ENCODE assay signal across 10 mouse cellular contexts in the genomic region with DNA sequence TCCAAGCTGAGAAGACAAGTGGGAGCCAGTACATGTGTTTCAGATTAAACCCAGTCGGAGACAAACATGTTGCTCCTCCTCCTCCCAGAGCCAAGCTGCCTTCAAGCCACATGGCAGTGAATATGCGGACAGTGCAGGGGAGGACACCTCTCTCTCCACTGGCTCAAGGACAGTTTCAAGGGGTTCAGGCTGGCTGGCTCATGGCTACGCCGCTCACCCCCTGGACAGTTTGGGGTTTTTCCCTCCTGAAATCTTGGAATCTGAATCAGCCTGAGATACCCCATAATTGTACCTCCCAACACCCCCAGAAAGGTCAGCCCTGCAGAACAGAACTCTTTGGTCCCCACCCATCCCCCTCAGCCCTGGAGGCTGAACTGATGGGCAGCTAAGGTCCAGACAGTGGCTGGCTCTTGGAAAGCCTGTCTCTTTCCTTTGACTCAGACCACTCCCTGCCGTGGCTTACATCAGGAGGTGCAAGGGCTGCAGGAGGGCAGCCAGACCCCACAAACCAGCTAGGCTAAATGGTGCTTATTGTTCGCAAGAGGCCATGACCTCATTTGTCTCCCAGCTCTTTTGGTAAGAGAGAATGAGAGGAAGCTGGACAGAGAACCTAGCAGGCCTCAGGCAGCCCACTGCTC. TPM values are rescaled to one million over a fixed set of nuclear protein-coding genes. Genes with fewer than 3 reads are reported as not detected.
A peak's percentile ranks its signal among the peaks of the same experiment; 100 is the strongest.
DNase-seq lines count a peak whose midpoint lies in the region; ATAC-seq and TF ChIP-seq lines count a peak whose summit lies in the region.
"Had no signal": no experiment of that assay in that cellular context is flagged by ENCODE, and none has a peak within 500 bp of the region (broad histone marks: within the 10 kb centered on the region; RNA-seq: fewer than 3 reads in every experiment).

No protein-coding gene starts in this region.

- H3K27ac ChIP-seq in limb, embryonic 13.5 days = peak overlapping the region; percentile 73
- H3K27ac ChIP-seq in stomach, postnatal 0 days (replicated peaks) = no peak overlapping the region

- peak; percentile 48 for DNase-seq in adrenal gland, adult 2 months
- no peak for DNase-seq in adrenal gland, postnatal 4 days (ENCODE audit: low spot score in 2 of 2)
- DNase-seq in ovary, postnatal 10 days (ENCODE audit: low spot score) = peak; percentile 31
- no peak for DNase-seq in ovary, adult 18-20 months (ENCODE audit: low spot score)
- DNase-seq in stomach, postnatal 0 days (ENCODE audit: low spot score) = no peak
- DNase-seq in adrenal gland, postnatal 25 days = no peak

- H3K36me3 ChIP-seq in limb, embryonic 13.5 days = peaks cover 12% of the 10 kb centered on the region
- no peaks in the 10 kb centered on the region for H3K36me3 ChIP-seq in stomach, postnatal 0 days (ENCODE audit: control insufficient read depth, insufficient read depth, low read length)

- TF ChIP-seq CTCF in stomach, postnatal 0 days (IDR thresholded peaks at IDR 0.05; ENCODE audit: low read depth) = no peak

- peak overlapping the region; percentile 65 for H3K9ac ChIP-seq in limb, embryonic 13.5 days
- no peak overlapping the region for H3K9ac ChIP-seq in stomach, postnatal 0 days (ENCODE audit: low read length)

- H3K4me2 ChIP-seq in limb, embryonic 13.5 days (replicated peaks) = peak overlapping the region; percentile 80
- peak overlapping the region; percentile 44; the same call in 1 of the 2 replicates for H3K4me2 ChIP-seq in stomach, postnatal 0 days (replicated peaks; ENCODE audit: low read depth)

- no peaks in the 10 kb centered on the region for H3K27me3 ChIP-seq in limb, embryonic 13.5 days
- no peaks in the 10 kb centered on the region for H3K27me3 ChIP-seq in stomach, postnatal 0 days (ENCODE audit: control insufficient read depth, insufficient read depth, low read length)

- H3K4me1 ChIP-seq in limb, embryonic 13.5 days = peaks cover 29% of the 10 kb centered on the region
- H3K4me1 ChIP-seq in stomach, postnatal 0 days (replicated peaks; ENCODE audit: control insufficient read depth, insufficient read depth) = no peaks in the 10 kb centered on the region

- peak; percentile 68; the same call in 1 of the 2 replicates for ATAC-seq in limb, embryonic 13.5 days (ENCODE audit: low FRiP score, low read depth)
- ATAC-seq in stomach, postnatal 0 days (ENCODE audit: low FRiP score, low TSS enrichment) = peak; percentile 44; the same call in 1 of the 2 replicates
- ATAC-seq in megakaryocyte-erythroid progenitor cell, adult 5-6 weeks (replicated peaks; ENCODE audit: low FRiP score, low TSS enrichment, poor library complexity, severe bottlenecking) = no peak

- no peaks in the 10 kb centered on the region for H3K9me3 ChIP-seq in limb, embryonic 13.5 days
- no peaks in the 10 kb centered on the region for H3K9me3 ChIP-seq in stomach, postnatal 0 days (ENCODE audit: control insufficient read depth, low read length)

- 18% methylated on average over 6 of the region's 6 CpGs for WGBS in limb, embryonic 13.5 days
- 51% methylated on average over 6 of the region's 6 CpGs for WGBS in stomach, postnatal 0 days

- peak overlapping the region; percentile 52 for H3K4me3 ChIP-seq in limb, embryonic 13.5 days
- H3K4me3 ChIP-seq in stomach, postnatal 0 days (ENCODE audit: low read depth, low read length) = peak overlapping the region; percentile 27

- no peak for TF ChIP-seq EP300 in stomach, postnatal 0 days (optimal IDR thresholded peaks at IDR 0.05)

RNA-seq across cellular contexts. Expression of a gene that starts 1.0 kb away (rescaled TPM):
- 10 to 100 TPM; 21.4 to 31.3 TPM for total RNA-seq in adrenal gland, adult 2 months (2021)
- polyA plus RNA-seq in adrenal gland, adult 2 months (2012; rRNA removed) = 43.7 and 74.1 TPM in 2 replicates
- 100 to 1,000 TPM in 1 of 2 experiments, 10 to 100 TPM in 1; 45.8 to 111 TPM for total RNA-seq in adrenal gland, postnatal 4 days (2021)
- 227 and 235 TPM in 2 replicates for polyA plus RNA-seq in limb, embryonic 13.5 days (2015; fragmentation: Nextera tagmentation; extraction: Ambion mirVana)
- 53.7 and 69.1 TPM in 2 replicates for polyA plus RNA-seq in stomach, postnatal 0 days (2015; fragmentation: Nextera tagmentation; extraction: Ambion mirVana)
- 0.59 TPM in 1 of 2 replicates, not detected in the other for total RNA-seq in megakaryocyte-erythroid progenitor cell, adult 5-6 weeks (2014; fragmentation: Nextera tagmentation)
- total RNA-seq in megakaryocyte-erythroid progenitor cell, adult 5-6 weeks (2017) = 0.47 and 6.4 TPM in 2 replicates
- 12.4 and 23.9 TPM in 2 replicates for total RNA-seq in adrenal gland, postnatal 25 days (2021)
- total RNA-seq: monocyte, adult 5-6 weeks had no signal

RNA-seq across cellular contexts. Expression of a gene that starts 17.9 kb away (rescaled TPM):
- total RNA-seq in adrenal gland, adult 2 months (2021) = 1 to 10 TPM in 1 of 2 experiments, not detected in 1; 2.6 TPM
- 0.09 and 1.2 TPM in 2 replicates for polyA plus RNA-seq in adrenal gland, adult 2 months (2012; rRNA removed)
- total RNA-seq in adrenal gland, postnatal 4 days (2021) = 100 to 1,000 TPM in 1 of 2 experiments, 10 to 100 TPM in 1; 12.4 to 127 TPM
- 0.14 and 1.3 TPM in 2 replicates for polyA plus RNA-seq in limb, embryonic 13.5 days (2015; fragmentation: Nextera tagmentation; extraction: Ambion mirVana)
- polyA plus RNA-seq in stomach, postnatal 0 days (2015; fragmentation: Nextera tagmentation; extraction: Ambion mirVana) = 17.8 and 19.7 TPM in 2 replicates
- 1.3 TPM in 1 of 2 replicates, not detected in the other for total RNA-seq in megakaryocyte-erythroid progenitor cell, adult 5-6 weeks (2014; fragmentation: Nextera tagmentation)
- total RNA-seq in megakaryocyte-erythroid progenitor cell, adult 5-6 weeks (2017) = not detected in 2 replicates
- 7.7 TPM in 1 of 2 replicates, not detected in the other for total RNA-seq in adrenal gland, postnatal 25 days (2021)
- total RNA-seq: heart, adult 18-20 months had no signal

RNA-seq across cellular contexts. Expression of a gene that starts 33.0 kb away (rescaled TPM):
- total RNA-seq in adrenal gland, adult 2 months (2021) = 10 to 100 TPM; 15.5 to 15.6 TPM
- 28.2 and 34.1 TPM in 2 replicates for polyA plus RNA-seq in adrenal gland, adult 2 months (2012; rRNA removed)
- total RNA-seq in adrenal gland, postnatal 4 days (2021) = 10 to 100 TPM; 18.1 to 18.4 TPM
- 5.8 and 5.9 TPM in 2 replicates for polyA plus RNA-seq in limb, embryonic 13.5 days (2015; fragmentation: Nextera tagmentation; extraction: Ambion mirVana)
- polyA plus RNA-seq in stomach, postnatal 0 days (2015; fragmentation: Nextera tagmentation; extraction: Ambion mirVana) = 2.6 and 2.7 TPM in 2 replicates
- 24.6 and 32.2 TPM in 2 replicates for total RNA-seq in megakaryocyte-erythroid progenitor cell, adult 5-6 weeks (2014; fragmentation: Nextera tagmentation)
- total RNA-seq in megakaryocyte-erythroid progenitor cell, adult 5-6 weeks (2017) = 7.1 and 23.4 TPM in 2 replicates
- total RNA-seq in adrenal gland, postnatal 25 days (2021) = 21.9 and 23.5 TPM in 2 replicates

RNA-seq across cellular contexts. Expression of a gene that starts 40.0 kb away (rescaled TPM):
- total RNA-seq in adrenal gland, adult 2 months (2021) = 1 to 10 TPM; 7.6 to 9.7 TPM
- polyA plus RNA-seq in adrenal gland, adult 2 months (2012; rRNA removed) = 22.2 and 27.3 TPM in 2 replicates
- 10 to 100 TPM; 12.9 to 17.8 TPM for total RNA-seq in adrenal gland, postnatal 4 days (2021)
- polyA plus RNA-seq in limb, embryonic 13.5 days (2015; fragmentation: Nextera tagmentation; extraction: Ambion mirVana) = 26.4 and 26.9 TPM in 2 replicates
- 16.0 and 17.2 TPM in 2 replicates for polyA plus RNA-seq in stomach, postnatal 0 days (2015; fragmentation: Nextera tagmentation; extraction: Ambion mirVana)
- total RNA-seq in megakaryocyte-erythroid progenitor cell, adult 5-6 weeks (2014; fragmentation: Nextera tagmentation) = 13.8 and 19.9 TPM in 2 replicates
- total RNA-seq in megakaryocyte-erythroid progenitor cell, adult 5-6 weeks (2017) = 9.5 and 14.7 TPM in 2 replicates
- 16.2 and 16.8 TPM in 2 replicates for total RNA-seq in adrenal gland, postnatal 25 days (2021)

Comparison
In these comparisons a context has a peak if more than half of its experiments do, and no peak if none do; other contexts are left out.
1. DNase-seq: peak in adrenal gland, adult 2 months (single experiment) and ovary, postnatal 10 days (single experiment); none in adrenal gland, postnatal 4 days (0 of 2), ovary, adult 18-20 months (single experiment), stomach, postnatal 0 days (single experiment) and adrenal gland, postnatal 25 days (single experiment).